Mouse (Mus musculus) forebrain, postnatal 0 days (tissue): ENCODE measurements around the gene Kcnj4. TPM values are rescaled to one million over a fixed set of nuclear protein-coding genes. Genes with fewer than 3 reads are reported as not detected.
"Not testable (repeated sequence)": the region's sequence is repeated elsewhere in the genome, so short reads cannot be mapped to it uniquely, and the experiment has no call there.

ENCODE experiments used
- ATAC-seq: fragments of 200-750 bp; cut with Nextera tagmentation; 2 replicates; pipeline ENCODE4 v1.8.0; 2017; ENCODE audit warnings: mild to moderate bottlenecking, moderate library complexity
- DNase-seq: peaks from one replicate; pipeline ENCODE4 v3.0.0-alpha.2; 2015
- H3K27ac ChIP-seq: fragments of 300-500 bp; sonication (generic); 2 replicates; pipeline ENCODE4 v1.5.1; 2014; ENCODE audit warnings: low read depth, mild to moderate bottlenecking, antibody characterized with exemption, low read length, moderate library complexity, mixed read lengths
- H3K27me3 ChIP-seq: fragments of 300-500 bp; sonication (generic); 2 replicates; pipeline ENCODE4 v1.6.1; 2014; ENCODE audit warnings: mild to moderate bottlenecking, low read length, mixed read lengths; ENCODE audit not compliant: insufficient read depth
- H3K36me3 ChIP-seq: fragments of 300-500 bp; sonication (generic); 2 replicates; pipeline ENCODE4 v1.6.1; 2014; ENCODE audit warnings: mild to moderate bottlenecking, moderate library complexity; ENCODE audit not compliant: insufficient read depth
- H3K4me1 ChIP-seq: fragments of 300-500 bp; sonication (generic); 2 replicates; pipeline ENCODE4 v1.6.1; 2014; ENCODE audit warnings: antibody characterized with exemption; ENCODE audit not compliant: insufficient read depth
- H3K4me2 ChIP-seq: fragments of 300-500 bp; sonication (generic); 2 replicates; pipeline ENCODE4 v1.6.1; 2014; ENCODE audit warnings: low read depth, mild to moderate bottlenecking, moderate library complexity
- H3K4me3 ChIP-seq: fragments of 300-500 bp; sonication (generic); 2 replicates; pipeline ENCODE4 v1.5.1; 2014; ENCODE audit warnings: low read depth, low read length, mixed read lengths
- H3K9ac ChIP-seq: fragments of 300-500 bp; sonication (generic); 2 replicates; pipeline ENCODE4 v1.6.1; 2014; ENCODE audit warnings: mild to moderate bottlenecking
- H3K9me3 ChIP-seq: fragments of 300-500 bp; sonication (generic); 2 replicates; pipeline ENCODE4 v1.6.1; 2016; ENCODE audit warnings: low read length
- CTCF ChIP-seq: sonication (generic); IDR thresholded peaks from 2 replicates; pipeline ENCODE4 v1.5.1; 2016; ENCODE audit warnings: antibody characterized with exemption, control low read depth, low read depth
- WGBS: fragments of 180-500 bp; shearing (Covaris S2); extraction: QIAGEN DNeasy Blood & Tissue Kit; methylation state at CpG from one replicate; pipeline ENCODE4 v1.1.7; 2014; 5-methylcytosine and 5-hydroxymethylcytosine counted together
- polyA plus RNA-seq: library from polyadenylated mRNA; unstranded; fragments of >200 nt; fragmentation: Nextera tagmentation; extraction: Ambion mirVana; gene quantifications from 2 replicates; pipeline ENCODE4 v1.2.1, GENCODE M21; 2015
- total RNA-seq: library from RNA; depleted of rRNA; stranded (reverse); fragments of >200 nt; gene quantifications from 2 replicates; pipeline ENCODE4 v1.2.3, GENCODE M21; 2014

Kcnj4 gene
- total and polyA plus RNA-seq, 2 experiments from 2014 or later, result 0.99 to 17.3 TPM

DNA sequence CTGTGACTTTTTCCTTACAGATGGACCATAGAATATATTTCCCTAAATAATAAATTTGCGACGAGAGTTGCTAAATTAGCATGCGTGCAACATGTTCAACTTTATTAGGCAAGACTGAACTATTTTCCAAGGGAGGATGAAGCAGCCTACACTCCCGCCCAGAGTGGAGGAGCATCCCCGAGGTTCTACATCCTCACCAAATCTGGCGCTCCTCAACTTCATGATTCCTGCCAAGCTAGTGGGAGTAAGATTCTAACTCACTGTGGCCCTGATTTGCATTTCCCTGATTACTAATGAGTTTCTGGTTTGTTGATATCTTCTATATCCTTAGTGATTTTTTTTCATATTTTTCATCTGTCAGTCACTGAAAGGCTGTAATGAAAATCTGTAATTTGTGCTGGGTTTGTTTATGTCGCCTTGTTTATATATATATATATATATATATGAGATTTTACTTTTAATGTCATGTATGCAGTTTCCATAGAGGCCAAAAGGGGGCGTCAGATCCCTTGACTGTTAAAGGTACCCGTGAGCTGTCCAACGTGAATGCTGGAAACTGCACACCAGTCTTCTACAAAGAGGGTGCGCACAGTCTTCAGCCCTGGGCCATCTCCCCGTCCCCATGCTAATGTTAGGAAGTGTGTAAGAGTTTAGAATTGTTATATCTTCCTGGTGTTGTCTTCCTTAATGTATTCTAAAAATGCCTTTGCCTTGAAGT, 31.2 kb downstream of the Kcnj4 start:
- H3K27ac ChIP-seq, result no peak overlapping the region
- ATAC-seq (no peak), DNase-seq (no peak)
- H3K4me1 ChIP-seq, result no peaks in the 10 kb centered on the region
- no peak overlapping the region for H3K4me3 ChIP-seq
- H3K9me3 ChIP-seq, result no peaks in the 10 kb centered on the region
- H3K4me2 ChIP-seq, result no peak overlapping the region
- WGBS, result 49% methylated on average over 12 of the region's 12 CpGs
- H3K36me3 ChIP-seq, result no peaks in the 10 kb centered on the region
- no peaks in the 10 kb centered on the region for H3K27me3 ChIP-seq
- H3K9ac ChIP-seq, result no peak overlapping the region
- no peak for TF ChIP-seq CTCF

DNA sequence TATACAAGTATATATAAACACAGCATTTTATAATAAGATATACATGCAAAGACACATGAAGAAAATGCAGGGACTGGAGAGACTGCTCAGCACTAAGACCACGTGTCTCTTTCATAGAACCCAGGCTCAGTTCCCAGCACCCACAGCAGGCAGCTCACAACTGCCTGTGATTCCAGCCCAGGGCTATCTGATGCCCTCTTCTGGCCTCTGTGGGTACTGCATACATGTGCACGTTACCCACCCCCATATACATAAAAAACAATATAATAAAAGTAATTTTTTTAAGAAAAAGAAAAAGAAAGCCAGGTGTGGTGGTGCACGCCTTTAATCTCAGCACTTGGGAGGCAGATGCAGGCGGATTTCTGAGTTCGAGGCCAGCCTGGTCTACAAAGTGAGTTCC, 32.0 kb downstream of the Kcnj4 start:
- Histone ChIP-seq H3K4me1 (no peaks in the 10 kb centered on the region), H3K4me3 (no peak overlapping the region), H3K27ac (no peak overlapping the region), H3K36me3 (no peaks in the 10 kb centered on the region), H3K9me3 (no peaks in the 10 kb centered on the region), H3K27me3 (no peaks in the 10 kb centered on the region), H3K9ac (no peak overlapping the region), H3K4me2 (no peak overlapping the region)
- DNase-seq, result no peak
- no peak for ATAC-seq
- TF ChIP-seq CTCF, result peak; percentile 22; the same call in 1 of the 2 replicates
- WGBS, result 88% methylated on average over 5 of the region's 5 CpGs

DNA sequence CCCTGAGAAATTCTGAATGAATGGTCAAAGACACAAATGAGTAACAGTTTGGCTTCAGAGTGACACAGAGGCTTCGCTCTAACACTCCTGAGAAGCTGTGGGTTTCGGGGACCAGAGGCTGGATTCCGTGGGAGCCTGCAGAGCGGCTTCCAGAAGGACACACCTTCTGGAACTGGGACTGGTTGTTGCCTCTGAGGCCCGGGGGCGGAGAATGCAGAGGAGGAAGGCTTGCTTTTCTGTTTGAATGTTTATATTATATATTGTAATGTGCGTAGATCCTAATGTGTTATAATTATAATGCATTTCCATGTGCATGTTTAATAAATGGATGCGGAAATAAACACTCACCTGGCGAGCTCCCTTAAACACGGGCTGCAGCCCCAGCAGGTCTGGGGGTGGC, 33.9 kb downstream of the Kcnj4 start:
- 0 out of 2 replicates have a peak overlapping the region, but pooled peaks have one; percentile 2 for H3K4me3 ChIP-seq
- no peak overlapping the region for H3K9ac ChIP-seq
- H3K4me1 ChIP-seq, result no peaks in the 10 kb centered on the region
- DNase-seq (no peak), ATAC-seq (no peak)
- no peak overlapping the region for H3K27ac ChIP-seq
- H3K9me3 ChIP-seq, result no peaks in the 10 kb centered on the region
- H3K4me2 ChIP-seq, result peak overlapping the region; percentile 36
- 44% methylated on average over 10 of the region's 10 CpGs for WGBS
- no peaks in the 10 kb centered on the region for H3K36me3 ChIP-seq
- no peak for TF ChIP-seq CTCF
- no peaks in the 10 kb centered on the region for H3K27me3 ChIP-seq

DNA sequence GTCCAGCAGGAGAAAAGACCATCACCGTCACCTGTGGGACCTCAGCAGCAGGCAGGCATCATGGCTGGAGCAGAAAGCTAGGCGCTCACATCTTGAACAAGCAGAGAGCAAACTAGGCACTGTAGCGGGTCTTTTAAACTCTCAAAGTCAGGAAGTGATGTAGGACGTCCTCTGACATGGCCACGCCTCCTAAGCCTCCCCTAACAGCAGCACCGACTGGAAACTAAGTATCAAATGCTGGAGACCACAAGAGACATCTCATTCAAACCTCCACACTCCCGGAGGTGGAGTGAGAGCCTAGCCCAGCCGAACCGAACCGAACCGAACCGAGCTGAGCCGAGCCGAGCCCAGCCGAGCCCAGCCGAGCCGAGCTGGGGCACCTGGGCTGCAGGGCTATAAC, 34.5 kb downstream of the Kcnj4 start:
- Histone ChIP-seq H3K27me3 (no peaks in the 10 kb centered on the region), H3K4me1 (no peaks in the 10 kb centered on the region), H3K9me3 (no peaks in the 10 kb centered on the region), H3K4me3 (0 out of 2 replicates have a peak overlapping the region, but pooled peaks have one; percentile 2), H3K9ac (no peak overlapping the region), H3K27ac (no peak overlapping the region), H3K36me3 (no peaks in the 10 kb centered on the region), H3K4me2 (peak overlapping the region; percentile 36)
- whole genome bisulfite sequencing, result 40% methylated on average over 17 of the region's 17 CpGs
- no peak for TF ChIP-seq CTCF
- ATAC-seq (no peak), DNase-seq (no peak)

DNA sequence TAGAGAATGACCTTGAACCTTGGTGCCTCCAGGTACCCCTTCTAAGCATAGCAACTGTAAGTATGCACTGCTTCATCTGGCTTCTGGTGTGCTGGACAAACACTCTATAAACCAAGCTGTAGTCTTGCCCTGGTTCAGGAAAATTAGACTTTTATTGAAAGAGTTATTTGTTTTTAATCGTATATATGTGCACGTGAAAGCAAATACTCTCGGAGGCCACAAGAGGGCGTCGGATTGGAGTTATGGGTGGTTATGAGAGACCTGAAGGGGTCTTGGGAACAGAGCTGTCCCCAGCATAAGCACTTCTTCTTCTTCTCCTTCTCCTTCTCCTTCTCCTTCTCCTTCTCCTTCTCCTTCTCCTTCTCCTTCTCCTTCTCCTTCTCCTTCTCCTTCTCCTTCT, 35.5 kb downstream of the Kcnj4 start:
- H3K36me3 ChIP-seq, result no peaks in the 10 kb centered on the region
- 70% methylated on average over 5 of the region's 5 CpGs for WGBS
- no peak for TF ChIP-seq CTCF
- ATAC-seq, result no peak
- H3K4me2 ChIP-seq, result no peak overlapping the region
- no peak for DNase-seq
- H3K4me1 ChIP-seq, result no peaks in the 10 kb centered on the region
- H3K9ac ChIP-seq, result no peak overlapping the region
- H3K27ac ChIP-seq, result no peak overlapping the region
- no peaks in the 10 kb centered on the region for H3K9me3 ChIP-seq
- H3K4me3 ChIP-seq, result no peak overlapping the region
- no peaks in the 10 kb centered on the region for H3K27me3 ChIP-seq

DNA sequence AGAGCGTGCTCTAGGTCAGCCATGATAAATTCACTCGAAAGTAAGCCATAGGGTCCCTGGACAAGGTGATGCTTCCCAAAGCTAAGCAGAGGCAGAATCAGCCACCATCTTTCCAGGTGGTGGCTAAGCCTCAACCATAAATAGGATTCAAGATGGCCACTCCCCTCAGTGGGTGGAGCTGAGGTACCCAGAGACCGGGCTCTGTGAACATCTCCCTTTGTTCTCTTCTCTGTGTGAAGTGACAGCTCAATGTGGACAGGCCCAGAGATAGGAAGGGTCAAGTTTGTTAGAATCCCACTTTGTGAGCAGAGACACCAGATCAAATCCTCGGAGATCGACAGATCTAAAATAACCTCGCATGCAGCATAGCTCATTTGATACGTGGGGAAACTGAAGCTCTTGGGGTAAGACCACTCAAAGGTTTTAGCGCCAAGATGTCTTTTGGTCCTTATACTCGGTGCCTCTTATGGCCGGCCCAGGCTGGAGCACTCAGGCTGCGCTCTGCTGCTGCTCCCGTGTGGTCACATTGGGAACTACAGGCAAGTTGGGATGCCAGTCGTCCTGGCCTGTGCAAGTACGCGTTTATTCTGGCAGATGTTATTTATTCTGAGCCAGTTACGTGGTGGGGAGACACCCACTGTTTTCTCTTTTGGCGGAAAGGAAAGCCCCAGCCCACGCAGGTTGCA, 38.3 kb downstream of the Kcnj4 start:
- WGBS, result 6% methylated on average over 18 of the region's 18 CpGs
- no peaks in the 10 kb centered on the region for H3K36me3 ChIP-seq
- peak overlapping the region; percentile 14; the same call in 1 of the 2 replicates for H3K4me2 ChIP-seq
- no peak overlapping the region for H3K27ac ChIP-seq
- peak; percentile 91 for DNase-seq
- H3K4me1 ChIP-seq, result no peaks in the 10 kb centered on the region
- peak; percentile 100 for TF ChIP-seq CTCF
- peak; percentile 95 for ATAC-seq
- no peak overlapping the region for H3K4me3 ChIP-seq
- H3K27me3 ChIP-seq, result no peaks in the 10 kb centered on the region
- no peaks in the 10 kb centered on the region for H3K9me3 ChIP-seq
- no peak overlapping the region for H3K9ac ChIP-seq

DNA sequence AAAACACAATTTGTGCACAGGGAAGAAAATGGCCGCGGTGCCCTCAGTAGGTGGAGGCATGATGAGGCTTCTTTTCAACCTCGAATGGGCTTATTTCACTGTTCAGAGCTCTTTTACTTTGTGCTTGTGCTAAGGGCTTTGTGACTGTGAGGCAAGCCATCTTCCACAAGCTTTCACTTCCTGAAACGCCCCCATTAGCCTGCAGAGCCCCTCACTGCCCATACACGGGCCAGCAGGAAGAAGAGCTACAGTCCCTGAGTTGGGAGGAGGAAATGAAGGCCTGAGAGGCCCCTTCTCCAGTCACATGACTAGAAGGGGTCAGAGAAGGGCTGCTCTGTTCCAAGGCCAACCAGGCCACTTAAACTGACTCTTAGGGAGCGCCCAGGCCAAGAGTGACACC, 48.5 kb downstream of the Kcnj4 start:
- ATAC-seq, result no peak
- Histone ChIP-seq H3K27ac (no peak overlapping the region), H3K4me3 (no peak overlapping the region), H3K9me3 (no peaks in the 10 kb centered on the region), H3K36me3 (no peaks in the 10 kb centered on the region), H3K9ac (no peak overlapping the region), H3K4me2 (no peak overlapping the region), H3K27me3 (no peaks in the 10 kb centered on the region; the same call in 1 of the 2 replicates), H3K4me1 (no peaks in the 10 kb centered on the region)
- no peak for TF ChIP-seq CTCF
- 76% methylated on average over 6 of the region's 6 CpGs for WGBS
- no peak for DNase-seq

DNA sequence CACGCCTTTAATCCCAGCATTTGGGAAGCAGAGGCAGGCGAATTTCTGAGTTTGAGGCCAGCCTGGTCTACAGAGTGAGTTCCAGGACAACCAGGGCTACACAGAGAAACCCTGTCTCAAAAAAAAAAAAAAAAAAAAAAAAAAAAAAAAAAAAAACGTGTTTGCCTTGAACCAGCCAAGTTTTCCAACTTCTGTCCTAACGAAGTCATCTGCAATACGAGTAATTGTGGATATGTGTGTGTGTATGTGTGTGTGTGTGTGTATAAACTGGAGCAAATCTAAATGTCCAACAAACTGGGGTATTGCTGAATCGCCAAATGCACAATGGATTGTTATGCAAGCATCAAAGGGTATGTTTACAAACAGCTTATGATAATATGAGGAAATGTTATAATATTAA, 48.9 kb downstream of the Kcnj4 start:
- H3K27me3 ChIP-seq, result not testable (repeated sequence)

More for the DNA sequence above, 48.9 kb downstream of the Kcnj4 start:
- H3K27ac ChIP-seq, DNase-seq, H3K9me3 ChIP-seq, H3K36me3 ChIP-seq, H3K4me3 ChIP-seq, H3K4me2 ChIP-seq, H3K4me1 ChIP-seq, ATAC-seq, H3K9ac ChIP-seq: not testable (repeated sequence)
- 42% methylated on average over 6 of the region's 6 CpGs for WGBS
